Mouse (Mus musculus): ENCODE measurements around the gene Best3. TPM values are rescaled to one million over a fixed set of nuclear protein-coding genes. Genes with fewer than 3 reads are reported as not detected.

Gene Best3
- polyA plus RNA-seq (2017; shearing (Covaris generic)), result under 1 TPM; 0.13 to 0.21 TPM

GRCm38 (mm10) chr10:116986264-116987082, at the start of gene Best3:
Gene Best3, plus strand, starts transcription at chr10:116986314.

DNA sequence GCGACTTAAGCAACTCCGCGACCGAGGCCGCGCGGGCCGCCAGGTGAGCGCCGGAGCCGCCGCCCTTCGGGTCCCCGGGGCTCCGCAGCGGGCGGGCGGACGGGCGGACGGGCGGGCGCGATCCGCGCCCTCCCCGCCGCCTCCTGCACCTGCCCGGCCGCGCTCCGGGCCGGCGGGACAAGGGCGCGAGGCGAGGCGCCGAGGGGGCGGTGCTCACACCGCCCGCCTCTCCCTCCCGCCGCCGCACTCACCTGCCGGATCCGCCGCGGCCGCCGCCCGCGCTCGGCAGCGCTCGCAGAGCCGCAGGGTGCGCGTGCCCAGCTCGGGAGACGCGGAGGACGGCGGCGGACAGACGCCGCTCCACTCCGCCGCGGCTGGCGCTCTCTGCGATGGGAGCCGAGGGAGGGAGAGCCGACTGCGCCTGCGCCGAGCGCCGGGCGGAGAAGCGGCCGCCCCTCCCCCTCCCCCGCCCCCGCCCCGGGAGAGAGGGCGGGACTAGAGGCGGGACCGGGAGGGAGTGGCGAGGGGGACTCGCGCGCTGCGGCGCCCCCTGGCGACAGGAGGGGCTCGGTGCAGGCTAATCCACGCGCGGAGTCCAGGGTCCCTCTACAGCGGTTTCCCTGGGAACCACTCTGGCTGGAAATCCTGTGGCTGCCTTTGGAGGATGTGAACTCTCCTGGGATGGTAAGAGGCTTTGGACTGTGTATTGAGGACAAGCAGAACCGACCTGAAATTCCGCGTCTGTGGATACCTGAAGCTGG, 35.9 kb upstream of the Best3 start, which contains the start of gene Rab3ip:
TSS of gene Rab3ip (minus strand) at position 761 of the 761 bp plus-strand sequence.

GRCm38 (mm10) chr10:116972509-116972908, 13.6 kb upstream of the Best3 start, which contains the start of gene Gm10271:
Gene Gm10271, minus strand, starts transcription at chr10:116972609.

GRCm38 (mm10) chr10:117045175-117046056, 59.3 kb downstream of the Best3 start, which contains the start of gene Lrrc10:
Gene Lrrc10, plus strand, starts transcription at chr10:117045341.

DNA sequence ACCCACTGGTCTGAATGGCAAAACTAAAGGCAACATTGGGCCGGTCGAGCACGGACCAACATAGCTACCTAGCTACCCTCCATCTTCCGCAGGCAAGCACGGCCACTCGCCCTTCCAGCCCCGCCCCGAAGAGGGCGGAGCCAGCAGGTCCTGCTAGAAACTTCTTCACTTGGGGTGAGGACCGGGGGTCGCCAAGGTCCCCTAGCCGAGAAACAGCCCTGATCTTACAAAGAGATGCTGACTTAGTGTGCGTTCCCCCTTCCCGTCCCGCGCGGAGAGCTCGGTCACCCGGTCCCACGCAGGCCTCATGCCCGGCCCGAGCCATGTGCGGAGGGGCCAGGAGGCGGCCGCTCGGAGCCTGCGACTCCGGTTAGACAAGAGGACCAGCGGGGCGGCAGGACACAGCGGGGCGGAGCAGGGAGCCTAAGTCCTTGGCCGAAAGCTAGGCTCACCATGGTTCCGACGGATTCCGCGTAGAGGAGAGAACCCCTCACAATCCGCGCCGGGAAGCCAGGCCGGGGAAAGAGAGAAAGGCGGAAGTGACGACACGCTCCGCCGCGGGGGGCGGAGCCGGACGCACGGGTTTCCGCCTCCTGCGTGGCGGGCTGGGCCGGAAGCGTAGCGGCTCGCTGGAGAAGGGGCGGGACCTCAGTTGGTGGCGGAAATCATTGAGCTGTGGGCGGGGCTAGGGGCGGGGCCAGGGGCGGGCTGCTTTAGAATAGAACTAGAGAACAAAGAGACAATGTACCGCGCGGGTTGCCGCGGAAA, 77.3 kb downstream of the Best3 start, which contains the start of gene Cct2:
TSS of gene Cct2 (minus strand) at position 561 of the 768 bp plus-strand sequence.

Other genes with a start within 250 kb of the Best3 start
- under 1 TPM; 0.06 to 0.52 TPM for gene Myrfl, start 89.4 kb upstream of the Best3 start, polyA plus RNA-seq (2017; shearing (Covaris generic))
- 10 to 100 TPM; 36.5 to 59.6 TPM for gene Rab3ip, start 35.5 kb upstream of the Best3 start, polyA plus RNA-seq (2017; shearing (Covaris generic))
- not detected for gene Gm10271, start 13.7 kb upstream of the Best3 start, polyA plus RNA-seq (2017; shearing (Covaris generic))
- gene Lrrc10, start 59.0 kb downstream of the Best3 start, polyA plus RNA-seq (2017; shearing (Covaris generic)), result not detected
- 100 to 1,000 TPM; 211 to 250 TPM for gene Cct2, start 77.5 kb downstream of the Best3 start, polyA plus RNA-seq (2017; shearing (Covaris generic))
- 10 to 100 TPM; 11.5 to 17.4 TPM for gene Frs2, start 162.2 kb downstream of the Best3 start, polyA plus RNA-seq (2017; shearing (Covaris generic))
- 10 to 100 TPM; 53.0 to 72.5 TPM for gene Yeats4, start 238.2 kb downstream of the Best3 start, polyA plus RNA-seq (2017; shearing (Covaris generic))

Data from activated CD4-positive, CD25-positive, alpha-beta regulatory T cell (primary cell).